Mouse (Mus musculus): ENCODE measurements around the gene Acrbp.

DNA sequence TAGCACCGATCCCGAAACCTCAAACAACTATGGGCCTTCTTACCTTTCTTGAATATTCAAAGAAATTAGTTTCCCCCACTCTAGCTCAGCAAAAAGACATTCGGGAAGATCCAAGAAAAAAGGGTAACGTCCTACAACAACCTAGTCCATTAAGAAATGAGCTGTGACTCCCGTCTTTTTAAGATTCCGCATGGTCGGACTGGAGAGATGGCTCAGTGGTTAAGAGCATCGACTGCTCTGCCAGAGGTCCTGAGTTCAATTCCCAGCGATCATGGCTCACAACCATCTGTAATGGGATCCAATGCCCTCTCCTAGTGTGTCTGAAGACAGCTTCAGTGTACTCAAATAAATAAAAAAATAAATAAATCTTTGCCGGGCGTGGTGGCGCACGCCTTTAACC lies 41.4 kb upstream of the Acrbp start:
- no peak for TF ChIP-seq POLR2A (IDR thresholded peaks at IDR 0.05; ENCODE audit: low read depth, low read length)
- no peak for TF ChIP-seq CTCF (IDR thresholded peaks at IDR 0.05; ENCODE audit: extremely low read depth, insufficient read length, insufficient replicate concordance, low read depth, low read length)
